Mouse (Mus musculus) spleen, adult 2 months (tissue): Measurements from ENCODE around the gene Abca5. TPM values are rescaled to one million over a fixed set of nuclear protein-coding genes. Genes with fewer than 3 reads are reported as not detected.

ENCODE experiments used
- DNase-seq, 2 experiments: peaks; one replicate each; pipeline versions ENCODE4 v3.0.0 to v3.0.0-alpha.2; 2012 to 2021; ENCODE audit warnings: low spot score in 2 of 2, low read depth in 1 of 2
- H3K27ac ChIP-seq: fragments of 200-500 bp; 2 replicates; pipeline ENCODE4 v1.5.1; 2012; ENCODE audit warnings: low read length, inconsistent platforms; ENCODE audit not compliant: insufficient read depth
- H3K27me3 ChIP-seq: fragments of 200-500 bp; 2 replicates; pipeline ENCODE4 v1.6.1; 2012; ENCODE audit warnings: mild to moderate bottlenecking, moderate library complexity, low read length, inconsistent platforms; ENCODE audit not compliant: control insufficient read depth, insufficient read depth
- H3K36me3 ChIP-seq: fragments of 200-500 bp; 2 replicates; pipeline ENCODE4 v1.6.1; 2012; ENCODE audit warnings: mild to moderate bottlenecking, low read length, inconsistent platforms; ENCODE audit not compliant: control insufficient read depth, insufficient read depth
- H3K4me1 ChIP-seq: fragments of 200-500 bp; 2 replicates; pipeline ENCODE4 v1.6.1; 2011; ENCODE audit warnings: inconsistent platforms; ENCODE audit not compliant: control insufficient read depth, insufficient read depth, insufficient read length
- H3K4me3 ChIP-seq: fragments of 200-500 bp; 2 replicates; pipeline ENCODE4 v1.5.1; 2011; ENCODE audit warnings: mild to moderate bottlenecking, inconsistent platforms; ENCODE audit not compliant: insufficient read depth, insufficient read length; ENCODE audit errors: extremely low read depth
- CTCF ChIP-seq: fragments of 200-500 bp; IDR thresholded peaks from 2 replicates; pipeline ENCODE4 v1.5.1; 2011; ENCODE audit warnings: mild to moderate bottlenecking, inconsistent platforms; ENCODE audit not compliant: insufficient read depth, insufficient read length, insufficient replicate concordance; ENCODE audit errors: extremely low read depth
- POLR2A ChIP-seq: fragments of 200-500 bp; IDR thresholded peaks from 2 replicates; pipeline ENCODE4 v1.6.1; 2011; ENCODE audit warnings: low read depth, low read length, inconsistent platforms
- WGBS: fragments of 180-500 bp; shearing (Covaris S2); methylation state at CpG from one replicate; pipeline ENCODE4 v1.1.7; 2018; 5-methylcytosine and 5-hydroxymethylcytosine counted together
- polyA plus RNA-seq: library from polyadenylated mRNA; depleted of rRNA; stranded (reverse); fragments of >200 nt; gene quantifications from 2 replicates; pipeline ENCODE4 v1.2.3, GENCODE M21; 2012

Gene Abca5
- polyA plus RNA-seq, 1 experiment: 0.25 TPM

GRCm38 (mm10) chr11:110303411-110303810 lies 34.1 kb downstream of the Abca5 start:
- no peak overlapping the region for H3K4me3 ChIP-seq
- no peak for TF ChIP-seq CTCF
- TF ChIP-seq POLR2A: no peak
- H3K27ac ChIP-seq: no peak overlapping the region
- 92% methylated on average over 3 of the region's 3 CpGs for WGBS
- no peaks in the 10 kb centered on the region for H3K27me3 ChIP-seq
- H3K36me3 ChIP-seq: no peaks in the 10 kb centered on the region
- no peak for DNase-seq
- H3K4me1 ChIP-seq: no peaks in the 10 kb centered on the region

GRCm38 (mm10) chr11:110297917-110298533 lies 39.5 kb downstream of the Abca5 start:
- Histone ChIP-seq H3K36me3 (no peaks in the 10 kb centered on the region), H3K4me3 (no peak overlapping the region), H3K4me1 (no peaks in the 10 kb centered on the region), H3K27ac (no peak overlapping the region), H3K27me3 (no peaks in the 10 kb centered on the region)
- WGBS: 84% methylated on average over 13 of the region's 13 CpGs
- DNase-seq: no peak
- TF ChIP-seq POLR2A (no peak), CTCF (no peak)

GRCm38 (mm10) chr11:110290586-110290985 lies 46.9 kb downstream of the Abca5 start:
- no peak for DNase-seq
- H3K36me3 ChIP-seq: no peaks in the 10 kb centered on the region
- WGBS: 85% methylated on average over 2 of the region's 2 CpGs
- H3K27me3 ChIP-seq: no peaks in the 10 kb centered on the region
- no peak overlapping the region for H3K4me3 ChIP-seq
- no peak for TF ChIP-seq CTCF
- TF ChIP-seq POLR2A: no peak
- no peaks in the 10 kb centered on the region for H3K4me1 ChIP-seq
- H3K27ac ChIP-seq: no peak overlapping the region

GRCm38 (mm10) chr11:110288423-110288822 lies 49.1 kb downstream of the Abca5 start:
- WGBS: 88% methylated on average over 3 of the region's 3 CpGs
- H3K27ac ChIP-seq: no peak overlapping the region
- no peak for TF ChIP-seq CTCF
- TF ChIP-seq POLR2A: no peak
- no peak overlapping the region for H3K4me3 ChIP-seq
- H3K27me3 ChIP-seq: no peaks in the 10 kb centered on the region
- DNase-seq: no peak
- H3K4me1 ChIP-seq: no peaks in the 10 kb centered on the region
- no peaks in the 10 kb centered on the region for H3K36me3 ChIP-seq

GRCm38 (mm10) chr11:110287694-110288093 lies 49.8 kb downstream of the Abca5 start:
- no peaks in the 10 kb centered on the region for H3K4me1 ChIP-seq
- H3K27ac ChIP-seq: no peak overlapping the region
- no peaks in the 10 kb centered on the region for H3K27me3 ChIP-seq
- TF ChIP-seq POLR2A: no peak
- TF ChIP-seq CTCF: no peak
- DNase-seq: no peak
- WGBS: 72% methylated on average over 9 of the region's 9 CpGs
- no peaks in the 10 kb centered on the region for H3K36me3 ChIP-seq
- H3K4me3 ChIP-seq: no peak overlapping the region

- TF ChIP-seq POLR2A (no peak), CTCF (no peak)
- H3K36me3 ChIP-seq: no peaks in the 10 kb centered on the region
- WGBS: 91% methylated on average over 3 of the region's 3 CpGs
- H3K27me3 ChIP-seq: no peaks in the 10 kb centered on the region
- no peaks in the 10 kb centered on the region for H3K4me1 ChIP-seq
- no peak overlapping the region for H3K4me3 ChIP-seq
- no peak for DNase-seq
- H3K27ac ChIP-seq: no peak overlapping the region
Observed at GRCm38 (mm10) chr11:110286331-110286730, 51.2 kb downstream of the Abca5 start.

- TF ChIP-seq CTCF (no peak), POLR2A (no peak)
- WGBS: 46% methylated on average over 10 of the region's 10 CpGs
- Histone ChIP-seq H3K4me1 (no peaks in the 10 kb centered on the region), H3K4me3 (no peak overlapping the region), H3K27me3 (no peaks in the 10 kb centered on the region), H3K36me3 (no peaks in the 10 kb centered on the region), H3K27ac (no peak overlapping the region)
- no peak for DNase-seq
Observed at GRCm38 (mm10) chr11:110284849-110285248, 52.7 kb downstream of the Abca5 start.
